Mouse (Mus musculus) urinary bladder, postnatal 14 days (tissue): ENCODE measurements around the gene Cyp26a1.

Experiments
- DNase-seq: peaks from one replicate; pipeline ENCODE4 v3.0.0; 2021; ENCODE audit warnings: low spot score

The Cyp26a1 gene

DNA sequence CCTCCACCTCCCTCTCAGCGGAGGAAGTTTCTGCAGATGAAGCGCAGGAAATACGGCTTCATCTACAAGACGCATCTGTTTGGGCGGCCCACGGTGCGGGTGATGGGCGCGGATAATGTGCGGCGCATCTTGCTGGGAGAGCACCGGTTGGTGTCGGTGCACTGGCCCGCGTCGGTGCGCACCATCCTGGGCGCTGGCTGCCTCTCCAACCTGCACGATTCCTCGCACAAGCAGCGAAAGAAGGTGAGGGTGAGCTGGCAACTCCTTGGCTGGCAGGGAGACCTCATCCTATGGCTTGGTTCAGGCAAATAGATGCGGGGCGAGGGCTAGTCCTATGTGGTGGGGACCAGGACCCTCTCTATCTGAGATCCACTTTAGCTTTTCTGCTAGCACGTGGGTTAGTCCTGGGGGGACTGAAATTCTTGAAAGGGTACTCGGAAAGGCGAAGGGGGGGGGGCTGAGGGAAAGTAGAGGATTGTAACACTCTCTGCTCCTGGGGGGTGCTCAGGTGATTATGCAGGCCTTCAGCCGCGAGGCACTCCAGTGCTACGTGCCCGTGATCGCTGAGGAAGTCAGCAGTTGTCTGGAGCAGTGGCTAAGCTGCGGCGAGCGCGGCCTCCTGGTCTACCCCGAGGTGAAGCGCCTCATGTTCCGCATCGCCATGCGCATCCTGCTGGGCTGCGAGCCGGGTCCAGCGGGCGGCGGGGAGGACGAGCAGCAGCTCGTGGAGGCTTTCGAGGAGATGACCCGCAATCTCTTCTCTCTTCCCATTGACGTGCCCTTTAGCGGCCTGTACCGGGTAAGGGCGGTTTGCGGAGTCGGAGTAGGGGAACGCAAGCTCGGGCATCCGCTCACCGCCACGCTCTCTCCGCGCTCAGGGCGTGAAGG, 919 bp downstream of the Cyp26a1 start:
- no peak for DNase-seq

DNA sequence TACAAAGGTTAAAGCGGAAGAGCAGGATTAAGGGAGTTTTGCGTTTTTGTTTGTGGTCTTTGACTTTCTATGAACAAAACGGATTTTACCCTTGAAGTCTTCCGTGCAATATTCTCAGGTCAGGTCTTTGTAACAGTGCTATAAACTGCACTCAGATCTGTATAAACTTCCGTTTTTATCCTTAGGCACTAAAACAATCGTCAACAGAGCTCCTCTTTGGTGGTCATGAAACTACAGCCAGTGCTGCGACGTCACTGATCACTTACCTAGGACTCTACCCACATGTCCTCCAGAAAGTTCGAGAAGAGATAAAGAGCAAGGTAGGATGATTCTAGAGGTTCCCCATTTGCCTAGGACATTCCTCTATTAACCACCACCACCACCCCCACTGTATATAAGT, 2.1 kb downstream of the Cyp26a1 start:
- DNase-seq = no peak

DNA sequence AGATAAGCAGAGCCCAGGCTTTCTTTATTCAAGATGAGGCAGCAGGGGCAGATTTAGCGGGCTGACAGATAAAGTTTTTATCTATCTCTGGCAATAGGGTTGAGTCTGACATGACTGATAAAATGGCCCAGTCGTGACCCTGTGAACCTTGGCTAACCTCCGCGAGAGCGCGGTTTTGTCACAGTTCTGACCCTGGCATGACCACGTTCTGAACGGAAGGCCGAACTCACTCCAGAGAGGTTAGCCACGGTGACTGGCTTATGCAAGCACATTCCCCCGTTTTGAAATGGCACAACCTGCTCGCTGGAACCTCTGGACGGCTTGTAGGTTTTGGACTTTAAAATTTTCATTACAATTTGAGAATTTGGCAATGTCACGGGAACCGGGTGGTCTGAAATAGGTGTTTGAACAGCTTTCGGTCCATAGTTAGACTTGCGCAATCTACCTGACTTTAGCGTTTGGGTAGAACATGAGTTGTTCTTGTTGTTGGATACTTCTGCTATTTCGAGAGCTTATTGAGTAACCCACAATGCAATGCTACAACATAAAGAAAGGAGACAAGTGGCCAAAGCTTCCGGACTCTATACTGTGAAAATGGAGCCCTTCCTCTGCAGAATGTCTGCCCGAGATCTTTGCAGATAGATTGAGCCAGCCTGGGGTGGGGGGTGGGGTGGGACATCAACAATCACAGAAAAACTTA, 4.9 kb downstream of the Cyp26a1 start:
- DNase-seq = no peak

DNA sequence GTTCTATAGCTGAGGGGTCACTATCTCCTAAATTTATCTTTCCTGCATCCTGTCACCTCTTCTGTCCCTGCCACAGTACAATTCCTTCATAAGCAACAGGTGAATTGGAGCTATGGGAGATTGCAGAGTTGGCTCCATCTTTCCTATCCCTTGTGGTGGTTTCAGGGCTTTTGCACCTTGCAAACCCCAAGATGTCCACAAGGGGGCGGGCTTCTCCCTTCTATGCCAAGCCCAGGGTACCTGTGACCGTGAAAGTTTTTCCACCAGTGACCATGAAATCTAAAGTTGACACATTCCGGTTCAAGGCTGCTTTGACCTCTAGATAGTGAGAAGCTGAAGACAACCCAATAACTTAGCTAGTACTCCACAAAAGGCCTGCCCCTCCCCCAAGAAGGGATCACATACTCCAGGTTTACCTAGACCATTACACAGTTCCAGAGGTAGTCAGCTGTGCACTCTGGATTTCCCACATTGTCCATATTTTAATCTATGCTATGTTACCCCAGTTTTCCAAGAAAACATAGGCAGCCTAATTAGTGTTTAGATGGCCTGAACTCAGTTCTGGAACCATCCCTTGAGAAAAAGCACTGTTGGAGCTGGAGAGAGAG, 6.4 kb downstream of the Cyp26a1 start:
- DNase-seq = peak; percentile 73

DNA sequence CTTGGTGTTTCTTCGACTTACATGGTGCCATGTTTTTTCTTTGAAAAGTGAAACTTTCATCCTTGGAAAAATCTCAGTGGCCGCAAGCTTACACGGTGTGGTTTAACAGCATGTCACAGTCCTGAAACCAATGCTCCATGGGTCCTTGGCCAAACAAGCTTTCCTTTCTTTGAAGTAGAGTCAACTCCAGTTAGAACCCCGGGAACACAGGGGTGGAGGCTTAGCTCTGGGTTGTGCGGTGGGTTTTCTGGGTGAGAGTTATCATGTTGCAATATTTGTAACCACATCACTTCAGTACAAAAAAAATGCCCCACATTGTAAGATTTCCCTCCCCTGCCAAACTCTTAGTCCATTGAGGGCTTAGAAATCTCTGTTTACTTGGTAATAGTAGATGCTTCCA, 8.1 kb downstream of the Cyp26a1 start:
- no peak for DNase-seq

DNA sequence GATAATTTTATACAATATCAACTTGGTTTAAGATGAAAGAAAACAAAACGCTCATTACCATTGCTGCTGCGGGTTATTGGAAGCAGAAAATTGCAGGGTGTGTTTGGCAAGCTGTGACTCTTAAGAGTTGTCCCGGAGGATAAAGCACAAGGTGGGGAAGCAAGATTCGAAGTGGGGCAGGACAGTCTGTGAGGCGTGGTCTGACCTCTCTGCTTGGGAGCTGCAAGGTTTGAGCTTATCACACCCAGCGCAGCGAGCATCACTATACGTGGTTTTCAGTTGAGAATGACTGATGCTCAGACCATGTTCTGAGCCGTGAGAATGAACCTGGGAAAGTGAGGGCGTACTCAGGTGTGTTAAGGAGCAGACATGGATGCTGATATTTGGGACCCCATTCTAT, 17.1 kb downstream of the Cyp26a1 start:
- no peak for DNase-seq

DNA sequence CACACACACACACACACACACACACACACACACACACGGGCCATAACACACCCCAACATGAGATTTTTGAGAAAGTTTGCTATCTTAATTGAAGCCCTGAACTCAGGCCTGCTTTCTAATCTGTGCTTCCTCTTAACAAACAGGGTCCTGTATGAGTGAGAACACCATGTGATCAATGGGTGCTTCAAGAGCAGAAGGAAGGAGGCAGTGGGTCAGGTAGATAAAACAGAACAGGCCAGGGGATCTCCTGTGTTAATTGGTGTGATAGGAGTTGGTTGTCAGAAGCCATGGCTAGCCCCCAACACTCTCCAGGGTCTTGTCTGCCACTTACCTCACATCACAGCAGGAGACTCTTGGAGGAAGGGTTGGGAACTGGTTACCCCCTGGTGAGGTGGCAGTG, 18.4 kb downstream of the Cyp26a1 start:
- no peak for DNase-seq

DNA sequence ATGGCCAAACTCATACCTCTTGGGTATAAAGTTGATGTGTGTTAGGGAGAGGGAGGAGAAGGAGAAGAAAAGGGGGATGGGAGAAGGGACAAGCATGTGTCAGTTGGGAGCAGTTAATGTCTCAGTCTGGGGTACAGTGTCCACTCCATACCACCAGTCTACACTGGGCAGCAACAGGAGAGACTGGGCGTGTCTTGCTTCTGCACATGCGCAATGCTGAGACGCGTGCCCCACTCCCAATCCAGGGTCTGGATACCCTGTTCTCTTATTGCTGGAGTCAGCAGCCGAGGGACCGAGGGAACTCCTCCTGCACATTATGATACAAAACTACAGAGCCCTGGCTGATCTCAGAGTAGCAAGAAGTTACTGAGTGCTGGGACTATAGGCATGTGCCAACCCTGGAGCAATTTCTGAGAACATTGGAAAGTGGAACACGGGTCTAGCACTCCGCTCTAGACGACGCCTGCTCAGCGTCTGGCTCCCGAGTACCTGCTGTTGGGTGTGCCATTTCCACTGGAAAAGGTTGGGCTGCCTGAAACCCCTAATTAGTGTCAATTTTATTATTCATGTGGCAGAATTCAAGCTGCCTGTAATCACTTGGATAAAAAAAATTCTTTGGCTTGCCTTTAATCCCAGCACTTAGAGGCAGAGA, 19.1 kb downstream of the Cyp26a1 start:
- DNase-seq = no peak

DNA sequence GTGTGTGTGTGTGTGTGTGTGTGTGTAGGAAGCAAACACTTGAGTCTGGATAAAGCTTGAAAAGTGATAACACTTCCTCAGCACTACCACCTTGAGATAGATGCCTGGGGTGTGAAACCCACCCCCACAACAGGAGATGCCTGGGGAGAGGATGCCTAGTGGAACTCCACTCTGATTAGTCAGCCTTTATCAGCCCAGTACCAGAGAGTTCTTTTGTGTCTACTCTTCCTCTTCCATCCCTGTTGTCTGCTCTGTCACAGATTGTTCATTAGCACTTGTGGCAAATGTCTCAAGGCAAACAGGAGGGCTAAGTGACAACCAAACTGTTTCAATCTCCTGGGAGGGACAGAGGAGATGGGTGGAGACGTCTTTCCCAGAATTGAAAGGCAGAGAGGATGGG, 21.6 kb downstream of the Cyp26a1 start:
- no peak for DNase-seq

DNA sequence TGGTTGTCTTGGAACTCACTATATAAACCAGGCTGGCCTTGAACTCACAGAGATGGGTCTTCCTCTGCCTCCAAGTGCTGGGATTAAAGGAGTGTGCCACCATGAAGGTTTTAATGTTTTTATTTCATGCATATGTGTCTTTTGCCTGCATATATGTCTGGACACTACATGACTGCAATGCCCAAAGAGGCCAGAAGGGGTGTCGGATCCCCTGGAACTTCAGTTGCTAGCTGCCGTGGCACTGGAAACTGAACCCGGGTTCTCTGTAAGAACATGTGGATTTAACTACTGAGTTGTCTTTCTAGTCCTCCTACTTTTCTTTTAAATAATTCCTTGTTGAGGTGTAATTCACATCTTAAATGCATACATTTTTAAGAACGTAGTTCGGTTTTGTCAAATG, 27.0 kb downstream of the Cyp26a1 start:
- no peak for DNase-seq

DNA sequence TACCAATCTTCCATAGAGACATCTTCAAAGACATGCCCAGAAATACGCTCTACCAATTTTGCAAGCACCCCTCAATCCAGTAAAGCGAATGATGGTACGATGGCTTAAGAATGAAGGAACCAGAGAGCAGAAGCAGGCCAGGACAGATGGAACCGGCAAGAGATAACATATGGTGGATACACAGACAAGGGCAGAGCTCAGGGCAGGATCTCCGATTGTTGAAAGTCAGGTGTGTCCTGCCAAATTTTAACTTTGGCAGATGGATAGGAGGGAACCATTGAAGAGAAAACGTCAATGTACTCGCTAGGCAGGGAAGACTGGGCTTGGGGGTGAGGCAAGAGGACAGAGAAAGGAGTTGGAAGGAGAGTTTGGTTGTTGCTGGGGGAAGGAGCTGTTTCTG, 29.0 kb downstream of the Cyp26a1 start:
- no peak for DNase-seq

DNA sequence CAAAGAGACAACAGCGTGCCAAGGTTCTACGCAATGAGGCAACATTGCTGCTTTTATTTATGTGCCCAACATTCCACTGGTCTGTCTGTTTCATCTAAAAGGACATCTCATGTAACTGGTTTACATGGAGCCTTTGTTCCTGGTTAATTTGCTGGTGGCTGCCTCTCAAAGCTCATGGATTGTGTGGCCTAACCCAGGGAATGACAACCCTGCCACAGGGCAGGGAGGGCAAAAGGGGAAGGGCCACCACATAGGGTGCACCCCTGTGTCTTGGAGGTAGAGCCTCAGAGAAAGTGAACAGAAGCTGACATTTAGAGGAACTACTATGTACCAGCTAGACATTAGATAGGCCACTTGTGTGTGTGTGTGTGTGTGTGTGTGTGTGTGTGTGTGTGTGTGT, 29.8 kb downstream of the Cyp26a1 start:
- DNase-seq = no peak

DNA sequence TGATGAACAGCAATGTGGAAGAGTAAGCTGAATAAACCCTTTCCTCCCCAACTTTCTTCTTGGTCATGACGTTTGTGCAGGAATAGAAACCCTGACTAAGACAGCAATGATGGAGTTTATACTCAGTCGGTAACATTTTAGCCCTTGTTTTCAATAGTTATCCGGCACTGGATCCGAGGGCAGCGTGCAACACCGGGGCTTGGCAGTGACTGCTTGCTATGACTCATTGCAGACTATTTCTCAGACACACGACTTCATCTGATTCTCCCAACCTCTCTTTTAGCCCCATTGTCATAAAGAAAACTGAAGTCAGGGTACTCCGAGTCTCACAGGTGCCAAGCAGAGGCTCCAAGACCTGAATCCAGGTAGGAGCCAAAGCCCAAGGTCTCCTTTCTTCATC, 37.8 kb downstream of the Cyp26a1 start:
- no peak for DNase-seq

DNA sequence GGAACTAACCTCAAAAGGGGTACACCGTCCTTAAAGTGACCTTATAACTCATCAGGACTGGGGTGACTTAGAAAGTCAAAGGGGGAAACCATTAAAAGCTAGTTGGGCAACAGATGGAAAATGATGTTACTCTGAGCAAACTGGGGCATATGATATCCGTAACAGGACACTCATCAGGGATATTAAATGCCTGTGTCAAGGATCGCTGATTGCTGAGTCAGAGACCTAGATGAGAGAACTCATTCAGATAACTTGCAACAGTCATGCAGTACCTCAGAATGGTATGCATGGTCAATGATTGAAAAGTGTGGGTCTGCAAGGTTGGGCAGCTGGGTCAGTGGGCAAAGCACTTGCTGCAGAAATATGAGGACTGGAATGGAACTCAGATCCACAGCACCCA, 41.0 kb downstream of the Cyp26a1 start:
- DNase-seq = no peak

DNA sequence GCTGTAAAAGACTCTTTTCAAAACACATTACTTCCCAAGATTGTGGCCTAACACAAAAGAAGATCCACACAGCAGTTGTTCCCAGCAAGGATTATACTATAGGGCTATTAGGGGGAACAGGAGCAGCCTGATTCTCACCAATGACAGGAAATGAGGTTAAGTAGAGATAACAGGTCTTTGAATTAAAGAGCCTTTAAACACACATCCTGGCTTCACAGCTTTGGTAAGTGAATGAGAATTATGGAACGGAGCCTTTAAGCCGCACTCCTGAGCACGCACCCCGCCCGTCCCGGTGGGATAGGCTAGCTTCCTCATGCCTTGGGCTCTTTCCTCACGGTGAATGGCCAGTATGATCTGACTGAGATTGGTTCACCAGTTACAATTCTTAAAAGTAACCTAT, 42.4 kb downstream of the Cyp26a1 start:
- DNase-seq = no peak
